Mouse (Mus musculus) splenic B cell, adult 2 months (primary cell): ENCODE results near the gene Tubb4a.
"Not testable (repeated sequence)": the region's sequence is repeated elsewhere in the genome, so short reads cannot be mapped to it uniquely, and the experiment has no call there.

Experiments
- DNase-seq: peaks from one replicate; pipeline ENCODE4 v3.0.0-alpha.2; 2011; ENCODE audit warnings: low read depth, low spot score
- H3K27me3 ChIP-seq: 2 replicates; pipeline ENCODE4 v1.6.1; 2012; ENCODE audit warnings: mild to moderate bottlenecking, low read length, moderate library complexity, mixed read lengths; ENCODE audit not compliant: control insufficient read depth, poor library complexity, insufficient read depth, severe bottlenecking
- H3K36me3 ChIP-seq: 2 replicates; pipeline ENCODE4 v1.6.1; 2012; ENCODE audit warnings: mild to moderate bottlenecking, low read length, moderate library complexity, mixed read lengths; ENCODE audit not compliant: control insufficient read depth, poor library complexity, insufficient read depth, severe bottlenecking

Gene Tubb4a

DNA sequence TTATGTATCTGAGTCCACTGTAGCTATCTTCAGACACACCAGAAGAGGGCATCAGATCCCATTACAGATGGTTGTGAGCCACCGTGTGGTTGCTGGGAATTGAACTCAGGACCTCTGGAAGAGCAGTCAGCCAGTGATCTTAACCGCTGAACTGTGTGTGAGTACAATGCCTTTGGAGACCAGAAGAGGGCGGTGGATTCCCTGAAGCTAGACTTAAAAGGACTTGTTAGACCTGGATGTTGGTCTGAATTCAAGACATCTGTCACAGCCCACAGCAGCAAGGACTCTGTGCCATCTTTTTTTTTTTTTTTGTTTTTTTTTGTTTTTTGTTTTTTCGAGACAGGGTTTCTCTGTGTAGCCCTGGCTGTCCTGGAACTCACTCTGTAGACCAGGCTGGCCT lies 35.9 kb downstream of the Tubb4a start:
- H3K27me3 ChIP-seq, H3K36me3 ChIP-seq: not testable (repeated sequence)
- peak; percentile 67 for DNase-seq

DNA sequence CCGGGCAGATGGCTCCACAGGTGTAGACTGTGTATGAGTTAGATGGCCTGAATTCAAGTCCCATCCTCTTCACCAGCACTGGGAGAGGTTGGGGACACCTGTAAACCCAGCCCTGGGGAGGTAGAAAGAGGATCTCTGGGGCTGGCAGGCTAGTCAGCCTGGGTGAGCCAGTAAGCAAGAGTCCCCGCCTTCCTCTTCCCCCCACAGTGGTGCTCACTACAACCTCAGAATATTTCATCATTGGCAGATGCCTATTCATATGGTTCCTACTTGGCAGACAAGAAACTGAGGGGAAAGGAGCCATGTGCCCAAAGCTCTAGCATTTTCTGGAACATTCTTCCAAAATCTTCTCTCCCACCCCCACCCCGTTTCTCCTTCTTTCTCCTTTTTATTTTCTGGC lies 38.8 kb downstream of the Tubb4a start:
- H3K27me3 ChIP-seq: no peaks in the 10 kb centered on the region
- H3K36me3 ChIP-seq: no peaks in the 10 kb centered on the region
- DNase-seq: no peak

DNA sequence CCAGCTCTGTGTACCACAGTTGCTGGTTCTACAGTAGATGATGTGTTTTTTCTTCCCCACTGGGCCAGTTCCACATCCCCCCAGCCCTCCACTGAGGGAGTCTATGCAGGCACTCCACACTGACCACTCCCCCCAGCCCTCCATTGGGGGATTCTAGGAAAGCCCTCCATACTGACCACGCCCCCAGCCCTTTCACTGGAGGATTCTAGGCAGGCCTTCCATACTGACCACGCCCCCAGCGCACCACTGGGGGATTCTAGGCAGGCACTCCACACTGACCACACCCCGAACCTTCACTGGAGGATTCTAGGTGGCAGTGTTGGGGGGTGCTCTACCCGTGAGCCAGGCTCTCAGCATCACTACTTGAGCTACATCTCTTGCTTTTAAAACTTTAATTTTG lies 40.2 kb downstream of the Tubb4a start:
- no peak for DNase-seq
- Histone ChIP-seq H3K36me3 (no peaks in the 10 kb centered on the region), H3K27me3 (no peaks in the 10 kb centered on the region)

DNA sequence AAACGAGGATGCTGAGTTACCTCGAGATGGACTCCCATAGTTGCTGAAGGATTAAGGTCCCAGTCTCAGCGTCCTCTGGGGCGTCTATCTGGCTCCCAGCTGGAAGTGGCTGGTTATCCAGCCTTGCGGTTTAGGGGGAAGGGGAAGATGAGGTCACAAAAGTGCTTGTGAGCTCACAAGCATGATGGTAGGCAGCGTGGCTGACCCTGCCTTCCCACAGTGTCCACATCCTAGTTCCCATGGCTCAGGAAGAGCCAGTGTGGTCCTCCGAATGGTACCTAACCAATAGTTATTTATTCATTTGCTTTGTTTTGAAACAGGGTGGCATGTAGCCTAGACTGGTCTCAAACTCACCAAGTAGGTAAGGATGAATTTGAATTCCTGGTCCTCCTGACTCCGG lies 46.0 kb downstream of the Tubb4a start, which contains the start of gene Slc25a41:
Gene Slc25a41 (minus strand): TSS at position 101 of the 400 bp plus-strand sequence.
- no peak for DNase-seq
- no peaks in the 10 kb centered on the region for H3K27me3 ChIP-seq
- no peaks in the 10 kb centered on the region for H3K36me3 ChIP-seq

DNA sequence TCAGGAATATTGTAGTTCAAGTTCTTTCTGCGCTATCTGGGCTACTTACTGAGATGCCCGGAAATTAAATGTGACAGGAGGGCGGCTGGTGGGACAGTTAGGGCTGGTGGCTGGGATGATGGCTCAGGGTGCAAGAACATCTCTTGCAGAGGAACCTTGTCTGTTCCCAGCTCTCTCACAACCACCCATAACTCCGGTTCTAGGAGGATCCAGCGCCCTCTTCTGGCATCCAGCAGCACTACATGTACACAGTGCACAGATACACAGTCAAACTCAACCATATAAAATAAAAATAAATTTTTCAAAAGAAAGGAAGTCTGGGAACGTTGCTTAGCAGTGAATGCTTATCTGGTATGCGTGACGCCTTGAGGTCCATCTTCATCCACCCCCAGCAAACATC lies 48.6 kb downstream of the Tubb4a start:
- no peak for DNase-seq
- no peaks in the 10 kb centered on the region for H3K36me3 ChIP-seq

DNA sequence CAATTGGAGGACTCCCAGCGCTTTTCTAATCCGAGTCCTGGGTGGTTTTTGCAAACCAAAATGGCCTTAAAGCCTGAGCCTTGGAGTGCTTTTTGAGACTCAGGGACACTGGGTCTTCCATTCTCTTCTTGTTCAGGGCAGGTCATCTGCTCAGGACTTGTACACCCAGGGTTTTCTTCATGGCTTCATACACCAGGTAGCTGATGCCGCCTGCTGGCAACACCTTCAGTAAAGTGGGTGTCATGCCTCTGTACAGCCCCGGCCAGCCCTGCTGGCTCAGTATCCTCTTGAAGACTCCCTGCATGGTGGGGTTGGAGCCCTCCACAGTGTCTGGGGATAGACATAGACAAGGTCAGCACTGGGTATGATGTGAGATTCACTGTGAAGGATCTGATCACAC lies 54.7 kb downstream of the Tubb4a start:
- Histone ChIP-seq H3K36me3 (no peaks in the 10 kb centered on the region), H3K27me3 (no peaks in the 10 kb centered on the region)
- peak; percentile 18 for DNase-seq

More for the DNA sequence above, 48.6 kb downstream of the Tubb4a start:
- no peaks in the 10 kb centered on the region for H3K27me3 ChIP-seq

DNA sequence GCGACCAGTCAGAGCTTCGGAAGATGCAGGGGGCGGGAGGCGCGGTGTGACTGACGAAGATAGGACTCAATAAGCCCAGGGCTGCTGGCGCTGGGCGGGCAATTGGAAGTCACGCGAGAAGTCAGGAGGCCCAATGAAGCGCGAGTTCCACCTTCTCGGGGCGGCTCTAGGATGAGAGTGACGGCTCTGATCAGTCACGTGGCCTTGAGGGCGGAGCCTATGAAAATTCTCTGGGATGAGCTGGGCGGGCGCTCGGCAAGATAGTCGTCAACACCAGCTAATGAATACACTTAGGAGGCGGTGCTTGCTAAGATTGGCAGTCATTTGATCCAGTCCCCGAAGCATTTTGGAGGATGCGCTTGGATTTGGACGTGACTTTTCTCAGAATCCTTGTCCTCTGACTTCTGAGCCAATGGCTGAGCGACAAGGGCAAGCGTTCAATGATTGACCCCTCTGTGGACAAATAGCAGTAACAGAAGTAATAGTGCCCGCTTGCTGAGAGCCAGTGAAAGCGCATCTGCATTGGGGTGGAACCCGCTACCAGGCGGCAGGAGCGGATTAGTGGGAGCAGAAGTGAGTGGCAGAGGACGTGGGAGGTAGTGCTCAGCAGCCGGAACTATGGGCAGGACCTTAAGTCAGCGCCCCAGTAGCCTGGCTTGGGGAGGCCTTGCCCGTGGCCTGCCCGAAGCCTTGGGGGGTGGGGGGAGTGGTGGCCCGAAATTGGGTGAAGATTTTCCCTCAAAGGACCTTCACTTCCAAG lies 55.7 kb downstream of the Tubb4a start:
- peaks cover under 1% of the 10 kb centered on the region; the same call in 1 of the 2 replicates for H3K36me3 ChIP-seq
- DNase-seq: peak; percentile 100
- no peaks in the 10 kb centered on the region for H3K27me3 ChIP-seq

DNA sequence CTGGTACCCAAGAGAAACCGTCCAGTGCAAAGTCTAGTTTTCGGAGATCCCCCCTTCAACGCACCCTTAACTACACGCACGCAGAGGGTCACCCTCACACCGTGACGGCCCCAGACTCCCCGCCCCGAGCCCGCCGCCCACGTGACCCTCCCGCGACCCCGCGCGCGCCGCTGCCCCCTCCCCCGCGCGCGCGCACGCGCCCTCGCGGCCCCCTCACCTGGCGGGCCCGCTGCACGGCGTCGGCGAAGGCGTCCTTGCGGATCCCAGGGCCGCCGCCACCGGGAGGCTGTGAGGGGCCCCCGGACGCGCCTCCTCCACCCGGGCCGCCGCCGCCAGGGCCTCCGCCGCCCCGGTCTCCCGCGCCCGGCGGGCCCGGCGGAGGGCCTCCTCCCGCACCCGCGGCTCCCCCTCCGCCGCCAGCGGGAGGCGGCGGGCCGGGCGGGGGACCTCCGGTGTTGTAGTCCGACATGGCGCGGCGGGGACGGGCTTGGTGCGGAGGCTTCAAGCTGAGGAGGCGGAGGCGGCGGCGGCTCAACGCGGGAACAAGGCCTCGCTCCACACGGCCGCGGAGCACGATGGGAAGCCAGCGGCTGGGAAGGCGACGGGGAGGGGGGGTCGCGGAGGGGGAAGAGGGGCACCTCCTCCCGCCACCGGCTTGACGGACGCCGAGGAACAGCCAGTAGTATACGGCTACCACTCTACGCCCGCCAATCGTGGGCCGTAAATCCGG lies 56.5 kb downstream of the Tubb4a start, which contains the start of gene Khsrp:
Gene Khsrp (minus strand): TSS at position 592 of the 730 bp plus-strand sequence.
- Histone ChIP-seq H3K27me3 (no peaks in the 10 kb centered on the region), H3K36me3 (peaks cover 4% of the 10 kb centered on the region)
- peak; percentile 47 for DNase-seq
